Mouse (Mus musculus) adrenal gland, postnatal 14 days (tissue): ENCODE data around the gene Olfr1466. TPM values are rescaled to one million over a fixed set of nuclear protein-coding genes. Genes with fewer than 3 reads are reported as not detected.

Experiments
- DNase-seq: peaks from one replicate; pipeline ENCODE4 v3.0.0; 2021; ENCODE audit warnings: mixed read lengths
- long read RNA-seq, 2 experiments: library from polyadenylated mRNA; stranded (forward); transcript quantifications; one replicate each; pipeline ENCODE4 v2.0.0; 2021
- total RNA-seq: library from RNA; stranded (reverse); gene quantifications from 2 replicates; pipeline ENCODE4 v1.2.3, GENCODE M21; 2021

Olfr1466 gene
- total RNA-seq, result not detected in 2 replicates
- long read RNA-seq, experiment 1, result 0 reads
- long read RNA-seq, experiment 2, result 0 reads

DNA sequence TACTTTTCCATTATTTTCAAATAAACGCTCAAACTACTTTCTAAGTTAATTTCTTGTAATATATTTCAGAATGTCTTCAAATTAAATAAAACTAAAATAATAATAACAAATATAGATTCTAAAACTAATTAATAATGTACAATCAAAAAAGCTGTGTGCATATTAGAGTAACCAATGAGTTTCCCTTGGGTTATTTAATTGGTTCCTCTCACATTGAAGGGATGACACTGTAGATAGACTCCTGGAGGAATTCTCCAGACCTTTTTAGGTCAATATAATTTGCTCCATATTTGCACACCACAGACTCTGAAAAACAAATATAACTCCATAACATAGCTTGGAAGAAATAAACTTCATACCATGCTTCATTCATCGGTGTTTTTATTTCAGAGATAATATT, at the start of gene Olfr1466:
Gene Olfr1466, plus strand, starts transcription at position 301 of the 400 bp plus-strand sequence.
- no peak for DNase-seq

DNA sequence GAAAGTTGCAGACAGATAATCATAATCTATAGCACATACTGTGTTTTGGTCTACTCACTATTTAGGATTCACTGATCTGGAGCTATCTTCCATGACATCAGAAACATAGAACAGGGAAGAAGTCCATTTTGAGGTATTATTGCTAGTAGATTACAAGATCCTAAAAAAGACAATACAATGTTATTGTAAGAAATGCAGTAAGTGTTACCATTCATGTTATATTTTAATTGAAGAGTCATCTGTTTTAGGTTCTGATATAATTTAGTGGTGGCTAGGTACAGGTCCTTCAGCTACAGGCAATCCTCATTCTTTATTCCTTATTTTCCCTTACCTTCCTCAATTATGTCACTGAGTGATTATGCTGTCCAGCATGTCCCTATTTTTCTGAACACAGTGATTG, 23.2 kb upstream of the Olfr1466 start, which contains the start of gene Olfr1465:
Gene Olfr1465, minus strand, starts transcription at position 101 of the 400 bp plus-strand sequence.
- no peak for DNase-seq

DNA sequence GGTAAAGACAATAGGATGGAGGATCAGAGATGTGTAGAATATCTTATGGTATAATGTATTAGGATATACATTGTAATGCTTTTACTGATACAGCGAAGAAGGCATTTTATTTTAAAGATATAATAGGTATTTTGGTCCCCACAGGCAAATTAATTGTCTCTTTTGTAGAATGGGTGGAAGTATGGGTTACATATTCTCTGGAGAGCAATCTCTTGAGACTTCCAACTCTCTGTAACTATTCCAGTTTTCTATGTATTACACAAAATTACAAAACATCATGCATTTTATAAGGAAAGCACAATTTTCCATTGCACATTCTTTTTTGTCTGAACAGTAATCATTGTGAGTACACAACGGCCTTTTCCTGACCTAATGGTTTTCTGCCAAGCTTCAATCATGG, 23.3 kb downstream of the Olfr1466 start, which contains the start of gene Olfr1467:
Gene Olfr1467, plus strand, starts transcription at position 301 of the 400 bp plus-strand sequence.
- DNase-seq, result no peak

Other genes starting within 250 kb of the Olfr1466 start
- gene Olfr1457, start 241.0 kb upstream of the Olfr1466 start, total RNA-seq, result not detected in 2 replicates
- gene Olfr1458, start 232.1 kb upstream of the Olfr1466 start, total RNA-seq, result not detected in 2 replicates
- 0.04 and 0.07 TPM in 2 replicates for gene Olfr1459, start 189.3 kb upstream of the Olfr1466 start, total RNA-seq
- not detected in 2 replicates for gene Olfr1461, start 175.9 kb upstream of the Olfr1466 start, total RNA-seq
- not detected in 2 replicates for gene Olfr1462, start 153.1 kb upstream of the Olfr1466 start, total RNA-seq
- not detected in 2 replicates for gene Olfr1463, start 107.5 kb upstream of the Olfr1466 start, total RNA-seq
- gene Olfr1465, start 23.3 kb upstream of the Olfr1466 start, total RNA-seq, result not detected in 2 replicates
- not detected in 2 replicates for gene Olfr1467, start 23.4 kb downstream of the Olfr1466 start, total RNA-seq
- not detected in 2 replicates for gene Olfr1469, start 69.0 kb downstream of the Olfr1466 start, total RNA-seq
- gene Olfr1471, start 104.5 kb downstream of the Olfr1466 start, total RNA-seq, result not detected in 2 replicates
- not detected in 2 replicates for gene Olfr1472, start 117.2 kb downstream of the Olfr1466 start, total RNA-seq
- not detected in 2 replicates for gene Olfr1474, start 130.7 kb downstream of the Olfr1466 start, total RNA-seq
- not detected in 2 replicates for gene Olfr1475, start 141.3 kb downstream of the Olfr1466 start, total RNA-seq
- not detected in 2 replicates for gene Olfr1477, start 161.7 kb downstream of the Olfr1466 start, total RNA-seq
- gene Olfr1480, start 189.1 kb downstream of the Olfr1466 start, total RNA-seq, result not detected in 2 replicates
- not detected in 2 replicates for gene Olfr1484, start 244.6 kb downstream of the Olfr1466 start, total RNA-seq